Mouse (Mus musculus): Measurements from ENCODE around the gene Fanca.

DNA sequence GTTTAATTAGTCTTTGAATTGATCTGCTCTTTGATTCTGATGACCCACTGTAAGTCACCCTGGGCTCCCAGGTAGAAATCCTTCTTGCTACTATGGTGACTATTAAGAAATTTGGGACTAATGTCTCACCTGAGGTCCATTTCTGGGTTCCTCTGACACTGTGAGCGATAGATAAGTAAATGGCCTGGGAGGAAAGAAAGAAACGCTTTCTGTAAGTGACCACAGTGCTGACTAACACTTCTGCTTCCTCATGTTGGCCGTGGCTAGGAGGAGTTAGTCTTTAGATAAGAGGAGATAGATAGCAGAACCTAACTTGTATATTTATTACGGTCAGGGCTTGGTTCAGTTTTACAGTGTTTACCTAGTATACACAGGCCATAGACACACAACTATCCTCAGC lies 11.0 kb upstream of the Fanca start:
- TF ChIP-seq CTCF (IDR thresholded peaks at IDR 0.05; ENCODE audit: low read depth) (no peak), EP300 (IDR thresholded peaks at IDR 0.05; ENCODE audit: low read depth) (no peak)
